In the genomic region with DNA sequence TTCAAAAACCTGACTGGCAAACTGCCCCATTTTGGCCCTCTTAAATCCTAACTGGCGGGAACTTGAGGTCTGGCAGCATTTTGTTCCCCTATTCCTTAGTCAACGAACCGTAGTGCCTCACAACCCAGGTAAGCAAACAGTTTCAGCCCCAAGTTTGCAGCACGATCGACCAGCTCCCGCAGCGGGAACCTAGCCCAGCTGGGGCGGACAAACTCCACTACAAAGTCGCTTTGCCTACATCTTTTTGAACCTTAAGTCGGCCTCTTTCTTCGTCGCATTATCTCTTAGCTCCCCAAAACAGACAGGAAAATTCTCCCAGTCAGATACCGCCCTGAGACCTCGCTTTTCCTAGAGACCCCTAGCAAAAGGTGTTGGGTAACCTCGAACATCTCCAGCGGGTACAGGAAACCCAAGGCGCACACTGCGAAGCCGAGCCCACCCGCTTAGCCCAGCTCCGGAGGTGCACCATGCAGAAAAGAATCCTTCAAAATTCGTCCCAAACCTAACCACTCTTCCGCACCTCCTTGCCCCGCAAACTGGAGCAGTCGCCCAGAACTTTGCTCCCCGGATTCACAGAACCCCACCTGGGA, we compare ENCODE assay signal across 8 mouse cellular contexts. TPM values are rescaled to one million over a fixed set of nuclear protein-coding genes. Genes with fewer than 3 reads are reported as not detected.
DNase-seq lines count a peak whose midpoint lies in the region; ATAC-seq and TF ChIP-seq lines count a peak whose summit lies in the region.

No protein-coding gene starts in this region.

- ATAC-seq in forebrain, embryonic 13.5 days, result no peak
- ATAC-seq in kidney, embryonic 15.5 days (replicated peaks; ENCODE audit: low FRiP score), result no peak
- no peak for ATAC-seq in midbrain, embryonic 16.5 days

- peaks cover 27% of the 10 kb centered on the region for H3K36me3 ChIP-seq in E14TG2a.4 (ENCODE audit: insufficient read depth, low read length)
- peaks cover 10% of the 10 kb centered on the region for H3K36me3 ChIP-seq in forebrain, embryonic 13.5 days (ENCODE audit: poor library complexity, severe bottlenecking)
- H3K36me3 ChIP-seq in kidney, embryonic 15.5 days, result peaks cover 27% of the 10 kb centered on the region
- no peaks in the 10 kb centered on the region for H3K36me3 ChIP-seq in midbrain, embryonic 16.5 days (ENCODE audit: control insufficient read depth, insufficient read depth, low read length)

- H3K4me1 ChIP-seq in E14TG2a.4 (replicated peaks; ENCODE audit: low read depth, low read length), result peaks cover 61% of the 10 kb centered on the region
- H3K4me1 ChIP-seq in forebrain, embryonic 13.5 days, result peaks cover 52% of the 10 kb centered on the region
- H3K4me1 ChIP-seq in kidney, embryonic 15.5 days, result peaks cover 32% of the 10 kb centered on the region
- peaks cover 30% of the 10 kb centered on the region for H3K4me1 ChIP-seq in midbrain, embryonic 16.5 days (ENCODE audit: control insufficient read depth, insufficient read depth, low read length)

- peak overlapping the region; percentile 85 for H3K27ac ChIP-seq in forebrain, embryonic 13.5 days
- H3K27ac ChIP-seq in kidney, embryonic 15.5 days, result peak overlapping the region; percentile 99
- peak overlapping the region; percentile 12 for H3K27ac ChIP-seq in midbrain, embryonic 16.5 days (ENCODE audit: low read length)

- no peaks in the 10 kb centered on the region for H3K9me3 ChIP-seq in E14TG2a.4 (ENCODE audit: low read length)
- no peaks in the 10 kb centered on the region for H3K9me3 ChIP-seq in forebrain, embryonic 13.5 days (replicated peaks)
- H3K9me3 ChIP-seq in kidney, embryonic 15.5 days (replicated peaks), result no peaks in the 10 kb centered on the region
- H3K9me3 ChIP-seq in midbrain, embryonic 16.5 days (replicated peaks; ENCODE audit: control insufficient read depth, low read length, poor library complexity, severe bottlenecking), result no peaks in the 10 kb centered on the region

- H3K4me3 ChIP-seq in E14TG2a.4 (replicated peaks; ENCODE audit: low read length), result peak overlapping the region; percentile 95
- peak overlapping the region; percentile 67 for H3K4me3 ChIP-seq in forebrain, embryonic 13.5 days
- peak overlapping the region; percentile 84 for H3K4me3 ChIP-seq in kidney, embryonic 15.5 days (replicated peaks)
- H3K4me3 ChIP-seq in midbrain, embryonic 16.5 days (ENCODE audit: low read depth, low read length), result peak overlapping the region; percentile 53

- TF ChIP-seq CTCF in E14TG2a.4 (conservative IDR thresholded peaks at IDR 0.05; ENCODE audit: low read length), result no peak

- H3K4me2 ChIP-seq in forebrain, embryonic 13.5 days, result peak overlapping the region; percentile 97
- H3K4me2 ChIP-seq in kidney, embryonic 15.5 days, result peak overlapping the region; percentile 84
- no peak overlapping the region for H3K4me2 ChIP-seq in midbrain, embryonic 16.5 days (ENCODE audit: low read length)

- under 1% methylated on average over 26 of the region's 26 CpGs for WGBS in forebrain, embryonic 13.5 days
- under 1% methylated on average over 26 of the region's 26 CpGs for WGBS in kidney, embryonic 15.5 days
- WGBS in midbrain, embryonic 16.5 days, result under 1% methylated on average over 26 of the region's 26 CpGs

- peaks cover 36% of the 10 kb centered on the region for H3K27me3 ChIP-seq in E14TG2a.4 (ENCODE audit: insufficient read depth, low read length)
- peaks cover 6% of the 10 kb centered on the region; the same call in 1 of the 2 replicates for H3K27me3 ChIP-seq in forebrain, embryonic 13.5 days
- H3K27me3 ChIP-seq in kidney, embryonic 15.5 days, result no peaks in the 10 kb centered on the region
- peaks cover 12% of the 10 kb centered on the region for H3K27me3 ChIP-seq in midbrain, embryonic 16.5 days (ENCODE audit: control insufficient read depth, insufficient read depth, low read depth, low read length)

- H3K9ac ChIP-seq in forebrain, embryonic 13.5 days, result peak overlapping the region; percentile 86
- H3K9ac ChIP-seq in kidney, embryonic 15.5 days, result peak overlapping the region; percentile 97
- H3K9ac ChIP-seq in midbrain, embryonic 16.5 days (ENCODE audit: low read depth, low read length), result peak overlapping the region; percentile 58

- peak; percentile 44 for DNase-seq in adrenal gland, adult 2 months
- DNase-seq in adrenal gland, postnatal 14 days, result no peak
- no peak for DNase-seq in layer of hippocampus, adult 9-11 months
- no peak for DNase-seq in cerebellum, adult 8-10 months

RNA-seq across cellular contexts. Expression of a gene that starts 0.6 kb away (rescaled TPM):
- 100 to 1,000 TPM; 191 to 215 TPM for total RNA-seq in adrenal gland, adult 2 months (2021)
- 458 and 470 TPM in 2 replicates for polyA plus RNA-seq in adrenal gland, adult 2 months (2012; rRNA removed)
- 197 and 204 TPM in 2 replicates for total RNA-seq in adrenal gland, postnatal 14 days (2021)
- 52.6 and 60.2 TPM in 2 replicates for polyA plus RNA-seq in forebrain, embryonic 13.5 days (2015; fragmentation: Nextera tagmentation; extraction: Ambion mirVana)
- 136 and 154 TPM in 2 replicates for polyA plus RNA-seq in kidney, embryonic 15.5 days (2015; fragmentation: Nextera tagmentation; extraction: Ambion mirVana)
- 26.5 and 29.9 TPM in 2 replicates for polyA plus RNA-seq in midbrain, embryonic 16.5 days (2015; fragmentation: Nextera tagmentation; extraction: Ambion mirVana)

Comparison
In these comparisons a context has a peak if more than half of its experiments do, and no peak if none do; other contexts are left out.
1. H3K27ac ChIP-seq: peak in every context shown above with its lines; median percentile 99 in kidney, embryonic 15.5 days; 85 in forebrain, embryonic 13.5 days; 12 in midbrain, embryonic 16.5 days.